Mouse (Mus musculus): ENCODE results near the gene Gm13090. TPM values are rescaled to one million over a fixed set of nuclear protein-coding genes. Genes with fewer than 3 reads are reported as not detected.

Gene Gm13090
- total RNA-seq, 2 experiments from 2014 or later = not detected

- no peak for ATAC-seq (replicated peaks; ENCODE audit: low FRiP score, poor library complexity, severe bottlenecking)
Observed at GRCm38 (mm10) chr4:151095207-151095606, 5.8 kb downstream of the Gm13090 start.

GRCm38 (mm10) chr4:151096334-151097103 lies 7.1 kb downstream of the Gm13090 start:
- no peak for ATAC-seq (replicated peaks; ENCODE audit: low FRiP score, poor library complexity, severe bottlenecking)

GRCm38 (mm10) chr4:151097104-151097438 lies 7.7 kb downstream of the Gm13090 start:
- no peak for ATAC-seq (replicated peaks; ENCODE audit: low FRiP score, poor library complexity, severe bottlenecking)

GRCm38 (mm10) chr4:151103646-151104045 lies 14.3 kb downstream of the Gm13090 start:
- no peak for ATAC-seq (replicated peaks; ENCODE audit: low FRiP score, poor library complexity, severe bottlenecking)

GRCm38 (mm10) chr4:151104147-151104546 lies 14.8 kb downstream of the Gm13090 start:
- no peak for ATAC-seq (replicated peaks; ENCODE audit: low FRiP score, poor library complexity, severe bottlenecking)

- no peak for ATAC-seq (replicated peaks; ENCODE audit: low FRiP score, poor library complexity, severe bottlenecking)
Observed at GRCm38 (mm10) chr4:151105886-151106285, 16.5 kb downstream of the Gm13090 start.

GRCm38 (mm10) chr4:151106468-151106867 lies 17.1 kb downstream of the Gm13090 start:
- ATAC-seq (replicated peaks; ENCODE audit: low FRiP score, poor library complexity, severe bottlenecking) = no peak

GRCm38 (mm10) chr4:151107131-151108001 lies 18.0 kb downstream of the Gm13090 start:
- no peak for ATAC-seq (replicated peaks; ENCODE audit: low FRiP score, poor library complexity, severe bottlenecking)

- no peak for ATAC-seq (replicated peaks; ENCODE audit: low FRiP score, poor library complexity, severe bottlenecking)
Observed at GRCm38 (mm10) chr4:151108028-151108771, 18.8 kb downstream of the Gm13090 start.

GRCm38 (mm10) chr4:151108834-151109241 lies 19.5 kb downstream of the Gm13090 start:
- no peak for ATAC-seq (replicated peaks; ENCODE audit: low FRiP score, poor library complexity, severe bottlenecking)

GRCm38 (mm10) chr4:151111226-151111625 lies 21.9 kb downstream of the Gm13090 start:
- no peak for ATAC-seq (replicated peaks; ENCODE audit: low FRiP score, poor library complexity, severe bottlenecking)

- no peak for ATAC-seq (replicated peaks; ENCODE audit: low FRiP score, poor library complexity, severe bottlenecking)
Observed at GRCm38 (mm10) chr4:151114574-151114973, 25.2 kb downstream of the Gm13090 start.

- no peak for ATAC-seq (replicated peaks; ENCODE audit: low FRiP score, poor library complexity, severe bottlenecking)
Observed at GRCm38 (mm10) chr4:151118883-151119282, 29.5 kb downstream of the Gm13090 start.

- no peak for ATAC-seq (replicated peaks; ENCODE audit: low FRiP score, poor library complexity, severe bottlenecking)
Observed at GRCm38 (mm10) chr4:151127636-151128548, 38.5 kb downstream of the Gm13090 start.

GRCm38 (mm10) chr4:151128641-151129541 lies 39.5 kb downstream of the Gm13090 start:
- ATAC-seq (replicated peaks; ENCODE audit: low FRiP score, poor library complexity, severe bottlenecking) = no peak

GRCm38 (mm10) chr4:151129725-151130557 lies 40.6 kb downstream of the Gm13090 start:
- ATAC-seq (replicated peaks; ENCODE audit: low FRiP score, poor library complexity, severe bottlenecking) = no peak

- ATAC-seq (replicated peaks; ENCODE audit: low FRiP score, poor library complexity, severe bottlenecking) = no peak
Observed at GRCm38 (mm10) chr4:151130756-151131490, 41.6 kb downstream of the Gm13090 start.

Measured in erythroid progenitor cell, adult 5-6 weeks (primary cell).